ENCODE assay signal across 8 mouse cellular contexts in the genomic region with DNA sequence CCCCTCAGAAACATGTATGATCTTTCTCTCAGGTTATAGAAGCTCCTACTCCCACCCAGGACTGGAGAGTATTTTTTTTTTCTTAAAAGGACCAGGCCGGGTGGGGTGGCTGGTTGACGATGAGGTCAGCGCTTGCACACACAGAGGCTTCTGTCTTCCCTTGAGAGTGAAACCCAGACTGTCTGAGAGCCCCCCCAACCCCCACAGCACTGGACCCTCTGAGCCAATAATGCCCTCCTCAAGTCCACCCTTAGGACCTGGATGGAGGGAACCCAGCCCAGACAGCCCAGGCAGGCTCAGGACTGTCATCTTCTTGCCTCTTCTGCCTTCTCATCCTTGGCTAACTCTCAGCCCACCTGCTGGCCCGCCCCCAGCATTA. TPM values are rescaled to one million over a fixed set of nuclear protein-coding genes. Genes with fewer than 3 reads are reported as not detected.
DNase-seq lines count a peak whose midpoint lies in the region; ATAC-seq lines count a peak whose summit lies in the region.

No protein-coding gene starts in this region.

- no peak for ATAC-seq in hindbrain, embryonic 16.5 days
- ATAC-seq in midbrain, embryonic 16.5 days, result no peak
- no peak for ATAC-seq in cerebellum, adult (ENCODE audit: insufficient number of reproducible peaks, low FRiP score, low TSS enrichment)
- no peak for ATAC-seq in megakaryocyte-erythroid progenitor cell, adult 5-6 weeks (replicated peaks; ENCODE audit: low FRiP score, low TSS enrichment, poor library complexity, severe bottlenecking)

- peak; percentile 38 for DNase-seq in kidney, postnatal 10 days
- DNase-seq in kidney, postnatal 14 days, result no peak
- no peak for DNase-seq in embryonic facial prominence, embryonic 10.5 days (ENCODE audit: low spot score)
- DNase-seq in thymus, postnatal 4 days, result no peak

- H3K9me3 ChIP-seq in embryonic facial prominence, embryonic 10.5 days, result no peaks in the 10 kb centered on the region
- no peaks in the 10 kb centered on the region for H3K9me3 ChIP-seq in hindbrain, embryonic 16.5 days (ENCODE audit: control insufficient read depth, low read length)
- H3K9me3 ChIP-seq in midbrain, embryonic 16.5 days (replicated peaks; ENCODE audit: control insufficient read depth, low read length, poor library complexity, severe bottlenecking), result no peaks in the 10 kb centered on the region

- peak overlapping the region; percentile 97 for H3K27ac ChIP-seq in embryonic facial prominence, embryonic 10.5 days (replicated peaks)
- H3K27ac ChIP-seq in hindbrain, embryonic 16.5 days (ENCODE audit: low read depth, low read length), result peak overlapping the region; percentile 91
- H3K27ac ChIP-seq in midbrain, embryonic 16.5 days (ENCODE audit: low read length), result peak overlapping the region; percentile 75; the same call in 1 of the 2 replicates

- 75% methylated on average over 4 of the region's 4 CpGs for WGBS in embryonic facial prominence, embryonic 10.5 days
- WGBS in hindbrain, embryonic 16.5 days, result 22% methylated on average over 4 of the region's 4 CpGs
- WGBS in midbrain, embryonic 16.5 days, result 34% methylated on average over 4 of the region's 4 CpGs

- H3K4me2 ChIP-seq in hindbrain, embryonic 16.5 days (ENCODE audit: low read length), result peak overlapping the region; percentile 99
- H3K4me2 ChIP-seq in midbrain, embryonic 16.5 days (ENCODE audit: low read length), result peak overlapping the region; percentile 97; the same call in 1 of the 2 replicates

- peaks cover 61% of the 10 kb centered on the region for H3K36me3 ChIP-seq in embryonic facial prominence, embryonic 10.5 days (replicated peaks)
- H3K36me3 ChIP-seq in hindbrain, embryonic 16.5 days (ENCODE audit: control insufficient read depth, insufficient read depth, low read length), result no peaks in the 10 kb centered on the region
- H3K36me3 ChIP-seq in midbrain, embryonic 16.5 days (ENCODE audit: control insufficient read depth, insufficient read depth, low read length), result no peaks in the 10 kb centered on the region

- H3K27me3 ChIP-seq in embryonic facial prominence, embryonic 10.5 days (replicated peaks; ENCODE audit: low read depth, poor library complexity, severe bottlenecking), result no peaks in the 10 kb centered on the region
- H3K27me3 ChIP-seq in hindbrain, embryonic 16.5 days (replicated peaks; ENCODE audit: control insufficient read depth, insufficient read depth, low read length), result no peaks in the 10 kb centered on the region
- H3K27me3 ChIP-seq in midbrain, embryonic 16.5 days (ENCODE audit: control insufficient read depth, insufficient read depth, low read depth, low read length), result no peaks in the 10 kb centered on the region

- peak overlapping the region; percentile 98 for H3K4me3 ChIP-seq in embryonic facial prominence, embryonic 10.5 days
- peak overlapping the region; percentile 86 for H3K4me3 ChIP-seq in hindbrain, embryonic 16.5 days (ENCODE audit: low read length)
- peak overlapping the region; percentile 76 for H3K4me3 ChIP-seq in midbrain, embryonic 16.5 days (ENCODE audit: low read depth, low read length)

- peak overlapping the region; percentile 79; the same call in 1 of the 2 replicates for H3K9ac ChIP-seq in hindbrain, embryonic 16.5 days (ENCODE audit: low read depth, low read length)
- H3K9ac ChIP-seq in midbrain, embryonic 16.5 days (ENCODE audit: low read depth, low read length), result peak overlapping the region; percentile 41; the same call in 1 of the 2 replicates

- peaks cover 58% of the 10 kb centered on the region for H3K4me1 ChIP-seq in embryonic facial prominence, embryonic 10.5 days
- H3K4me1 ChIP-seq in hindbrain, embryonic 16.5 days (ENCODE audit: control insufficient read depth, insufficient read depth, low read depth, low read length), result peaks cover 44% of the 10 kb centered on the region
- H3K4me1 ChIP-seq in midbrain, embryonic 16.5 days (ENCODE audit: control insufficient read depth, insufficient read depth, low read length), result peaks cover 48% of the 10 kb centered on the region

RNA-seq across cellular contexts. Expression of a gene that starts 3.8 kb away (rescaled TPM):
- 10.9 and 11.5 TPM in 2 replicates for polyA plus RNA-seq in embryonic facial prominence, embryonic 10.5 days (2016; fragmentation: Nextera tagmentation; extraction: Ambion mirVana)
- 3.7 and 4.3 TPM in 2 replicates for polyA plus RNA-seq in hindbrain, embryonic 16.5 days (2015; fragmentation: Nextera tagmentation; extraction: Ambion mirVana)
- polyA plus RNA-seq in midbrain, embryonic 16.5 days (2015; fragmentation: Nextera tagmentation; extraction: Ambion mirVana), result 2.3 and 2.8 TPM in 2 replicates
- total RNA-seq in megakaryocyte-erythroid progenitor cell, adult 5-6 weeks (2014; fragmentation: Nextera tagmentation), result 8.7 and 18.9 TPM in 2 replicates
- 6.2 and 8.6 TPM in 2 replicates for total RNA-seq in megakaryocyte-erythroid progenitor cell, adult 5-6 weeks (2017)

RNA-seq across cellular contexts. Expression of a gene that starts 9.1 kb away (rescaled TPM):
- 10.6 and 10.7 TPM in 2 replicates for polyA plus RNA-seq in embryonic facial prominence, embryonic 10.5 days (2016; fragmentation: Nextera tagmentation; extraction: Ambion mirVana)
- polyA plus RNA-seq in hindbrain, embryonic 16.5 days (2015; fragmentation: Nextera tagmentation; extraction: Ambion mirVana), result 13.0 and 16.4 TPM in 2 replicates
- polyA plus RNA-seq in midbrain, embryonic 16.5 days (2015; fragmentation: Nextera tagmentation; extraction: Ambion mirVana), result 16.2 and 17.8 TPM in 2 replicates
- total RNA-seq in megakaryocyte-erythroid progenitor cell, adult 5-6 weeks (2014; fragmentation: Nextera tagmentation), result 97.9 and 123 TPM in 2 replicates
- total RNA-seq in megakaryocyte-erythroid progenitor cell, adult 5-6 weeks (2017), result 49.1 and 74.7 TPM in 2 replicates

RNA-seq across cellular contexts. Expression of a gene that starts 20.8 kb away (rescaled TPM):
- polyA plus RNA-seq in embryonic facial prominence, embryonic 10.5 days (2016; fragmentation: Nextera tagmentation; extraction: Ambion mirVana), result 17.1 and 21.4 TPM in 2 replicates
- polyA plus RNA-seq in hindbrain, embryonic 16.5 days (2015; fragmentation: Nextera tagmentation; extraction: Ambion mirVana), result 31.0 and 36.4 TPM in 2 replicates
- 33.8 and 38.8 TPM in 2 replicates for polyA plus RNA-seq in midbrain, embryonic 16.5 days (2015; fragmentation: Nextera tagmentation; extraction: Ambion mirVana)
- 125 and 134 TPM in 2 replicates for total RNA-seq in megakaryocyte-erythroid progenitor cell, adult 5-6 weeks (2014; fragmentation: Nextera tagmentation)
- 20.5 and 40.0 TPM in 2 replicates for total RNA-seq in megakaryocyte-erythroid progenitor cell, adult 5-6 weeks (2017)

RNA-seq across cellular contexts. Expression of a gene that starts 25.5 kb away (rescaled TPM):
- polyA plus RNA-seq in embryonic facial prominence, embryonic 10.5 days (2016; fragmentation: Nextera tagmentation; extraction: Ambion mirVana), result 2.7 and 3.3 TPM in 2 replicates
- polyA plus RNA-seq in hindbrain, embryonic 16.5 days (2015; fragmentation: Nextera tagmentation; extraction: Ambion mirVana), result 1.6 and 1.8 TPM in 2 replicates
- polyA plus RNA-seq in midbrain, embryonic 16.5 days (2015; fragmentation: Nextera tagmentation; extraction: Ambion mirVana), result 1.7 TPM in 2 replicates
- total RNA-seq in megakaryocyte-erythroid progenitor cell, adult 5-6 weeks (2014; fragmentation: Nextera tagmentation), result 18.8 and 20.3 TPM in 2 replicates
- total RNA-seq in megakaryocyte-erythroid progenitor cell, adult 5-6 weeks (2017), result 10.1 and 12.5 TPM in 2 replicates

RNA-seq across cellular contexts. Expression of a gene that starts 26.3 kb away (rescaled TPM):
- 11.3 and 12.0 TPM in 2 replicates for polyA plus RNA-seq in embryonic facial prominence, embryonic 10.5 days (2016; fragmentation: Nextera tagmentation; extraction: Ambion mirVana)
- polyA plus RNA-seq in hindbrain, embryonic 16.5 days (2015; fragmentation: Nextera tagmentation; extraction: Ambion mirVana), result 14.2 and 14.8 TPM in 2 replicates
- 14.1 and 14.6 TPM in 2 replicates for polyA plus RNA-seq in midbrain, embryonic 16.5 days (2015; fragmentation: Nextera tagmentation; extraction: Ambion mirVana)
- 16.0 and 24.9 TPM in 2 replicates for total RNA-seq in megakaryocyte-erythroid progenitor cell, adult 5-6 weeks (2014; fragmentation: Nextera tagmentation)
- total RNA-seq in megakaryocyte-erythroid progenitor cell, adult 5-6 weeks (2017), result 13.5 and 15.2 TPM in 2 replicates
